Comparison of ENCODE assay signal across 8 mouse cellular contexts in the genomic region with DNA sequence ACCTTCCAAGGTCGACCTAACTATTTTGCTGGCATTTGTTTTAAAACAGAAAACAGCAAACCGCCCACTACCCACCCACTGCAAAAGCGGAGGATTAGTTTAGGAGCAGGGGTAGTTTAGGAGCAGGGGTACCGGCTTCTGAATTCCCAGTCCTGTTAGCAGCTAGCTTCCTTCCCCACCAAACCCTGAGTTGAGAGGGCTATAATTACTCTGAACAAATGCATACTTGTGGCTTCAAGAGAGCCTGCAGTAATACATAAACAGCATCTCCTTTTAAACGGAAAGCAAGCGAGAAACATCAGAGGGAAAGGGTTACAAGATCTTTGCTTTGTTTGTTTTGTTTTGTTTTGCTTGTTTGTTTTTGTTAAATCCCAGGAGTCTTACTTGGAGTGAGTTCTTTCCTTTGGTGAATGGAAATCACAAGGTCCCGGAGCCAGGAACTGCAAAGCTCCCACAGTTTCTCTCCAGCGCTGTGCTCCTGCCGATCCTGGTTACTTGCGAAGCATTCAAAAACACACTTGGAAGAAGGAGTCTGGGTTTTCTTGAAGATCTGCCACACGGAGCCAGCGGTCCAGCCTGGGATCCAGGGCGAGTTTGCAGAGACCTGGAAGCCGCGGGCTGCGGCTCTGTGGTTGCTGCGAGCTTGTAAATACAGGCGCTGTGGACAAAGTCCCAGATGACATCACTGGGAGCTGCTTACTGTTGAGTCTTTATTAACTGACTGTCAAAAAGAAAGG.
DNase-seq lines count a peak whose midpoint lies in the region; ATAC-seq lines count a peak whose summit lies in the region.

No protein-coding gene starts in this region.

- peaks cover 13% of the 10 kb centered on the region for H3K4me1 ChIP-seq in forebrain, embryonic 11.5 days (replicated peaks; ENCODE audit: control insufficient read depth, insufficient read depth, low read length)
- 0 out of 2 replicates have a peak, but pooled peaks cover 8% of the 10 kb centered on the region for H3K4me1 ChIP-seq in heart, embryonic 12.5 days (replicated peaks)
- H3K4me1 ChIP-seq in limb, embryonic 12.5 days (replicated peaks), result peaks cover 25% of the 10 kb centered on the region
- peaks cover 12% of the 10 kb centered on the region; the same call in 1 of the 2 replicates for H3K4me1 ChIP-seq in midbrain, embryonic 14.5 days (ENCODE audit: control insufficient read depth, insufficient read depth, low read length)

- 6% methylated on average over 18 of the region's 18 CpGs for WGBS in forebrain, embryonic 11.5 days
- 8% methylated on average over 18 of the region's 18 CpGs for WGBS in heart, embryonic 12.5 days
- WGBS in limb, embryonic 12.5 days, result 5% methylated on average over 18 of the region's 18 CpGs
- 4% methylated on average over 18 of the region's 18 CpGs for WGBS in midbrain, embryonic 14.5 days

- no peaks in the 10 kb centered on the region for H3K9me3 ChIP-seq in forebrain, embryonic 11.5 days (ENCODE audit: control insufficient read depth, low read length)
- H3K9me3 ChIP-seq in heart, embryonic 12.5 days (replicated peaks), result no peaks in the 10 kb centered on the region
- no peaks in the 10 kb centered on the region for H3K9me3 ChIP-seq in limb, embryonic 12.5 days
- no peaks in the 10 kb centered on the region for H3K9me3 ChIP-seq in midbrain, embryonic 14.5 days (ENCODE audit: control insufficient read depth, low read length)

- peak overlapping the region; percentile 46; the same call in 1 of the 2 replicates for H3K27ac ChIP-seq in forebrain, embryonic 11.5 days (ENCODE audit: low read depth, low read length)
- H3K27ac ChIP-seq in heart, embryonic 12.5 days (ENCODE audit: poor library complexity, severe bottlenecking), result no peak overlapping the region
- H3K27ac ChIP-seq in limb, embryonic 12.5 days, result 0 out of 2 replicates have a peak overlapping the region, but pooled peaks have one; percentile 42
- H3K27ac ChIP-seq in midbrain, embryonic 14.5 days (replicated peaks; ENCODE audit: low read depth, low read length), result 0 out of 2 replicates have a peak overlapping the region, but pooled peaks have one; percentile 33

- ATAC-seq in forebrain, embryonic 11.5 days (replicated peaks; ENCODE audit: low FRiP score), result peak; percentile 85
- no peak; the same call in 1 of the 2 replicates for ATAC-seq in heart, embryonic 12.5 days (ENCODE audit: insufficient number of reproducible peaks, low FRiP score)
- no peak; the same call in 1 of the 2 replicates for ATAC-seq in limb, embryonic 12.5 days (ENCODE audit: insufficient number of reproducible peaks, insufficient read depth, low FRiP score, low TSS enrichment, low read depth)
- ATAC-seq in midbrain, embryonic 14.5 days (ENCODE audit: low FRiP score, low TSS enrichment), result peak; percentile 55; the same call in 1 of the 2 replicates

- H3K4me2 ChIP-seq in forebrain, embryonic 11.5 days (ENCODE audit: low read depth, low read length, severe bottlenecking), result peak overlapping the region; percentile 69
- H3K4me2 ChIP-seq in heart, embryonic 12.5 days, result peak overlapping the region; percentile 70
- peak overlapping the region; percentile 56 for H3K4me2 ChIP-seq in limb, embryonic 12.5 days
- H3K4me2 ChIP-seq in midbrain, embryonic 14.5 days (ENCODE audit: low read length), result peak overlapping the region; percentile 65

- H3K36me3 ChIP-seq in forebrain, embryonic 11.5 days (ENCODE audit: control insufficient read depth, insufficient read depth, low read length), result no peaks in the 10 kb centered on the region
- no peaks in the 10 kb centered on the region for H3K36me3 ChIP-seq in heart, embryonic 12.5 days
- H3K36me3 ChIP-seq in limb, embryonic 12.5 days, result no peaks in the 10 kb centered on the region
- H3K36me3 ChIP-seq in midbrain, embryonic 14.5 days (ENCODE audit: control insufficient read depth, insufficient read depth, low read length), result no peaks in the 10 kb centered on the region

- H3K27me3 ChIP-seq in forebrain, embryonic 11.5 days (ENCODE audit: control insufficient read depth, insufficient read depth, low read length), result no peaks in the 10 kb centered on the region
- H3K27me3 ChIP-seq in heart, embryonic 12.5 days (replicated peaks), result 0 out of 2 replicates have a peak, but pooled peaks cover 6% of the 10 kb centered on the region
- peaks cover 27% of the 10 kb centered on the region for H3K27me3 ChIP-seq in limb, embryonic 12.5 days
- no peaks in the 10 kb centered on the region for H3K27me3 ChIP-seq in midbrain, embryonic 14.5 days (ENCODE audit: control insufficient read depth, insufficient read depth, low read length)

- peak; percentile 28 for DNase-seq in retina, postnatal 7 days (ENCODE audit: low read depth, low spot score)
- DNase-seq in retina, postnatal 1 day, result no peak
- peak; percentile 70 for DNase-seq in forebrain, embryonic 11.5 days (ENCODE audit: low spot score)
- peak; percentile 68 for DNase-seq in kidney, adult 9 months
- DNase-seq in midbrain, embryonic 14.5 days, result peak; percentile 77
- DNase-seq in urinary bladder, postnatal 14 days (ENCODE audit: low spot score), result peak; percentile 56

- peak overlapping the region; percentile 70 for H3K9ac ChIP-seq in forebrain, embryonic 11.5 days (ENCODE audit: low read length)
- H3K9ac ChIP-seq in heart, embryonic 12.5 days, result peak overlapping the region; percentile 61; the same call in 1 of the 2 replicates
- H3K9ac ChIP-seq in limb, embryonic 12.5 days (replicated peaks), result peak overlapping the region; percentile 35
- peak overlapping the region; percentile 34 for H3K9ac ChIP-seq in midbrain, embryonic 14.5 days (replicated peaks; ENCODE audit: low read length)

- H3K4me3 ChIP-seq in forebrain, embryonic 11.5 days (ENCODE audit: low read depth, low read length), result peak overlapping the region; percentile 39
- peak overlapping the region; percentile 50 for H3K4me3 ChIP-seq in heart, embryonic 12.5 days
- H3K4me3 ChIP-seq in limb, embryonic 12.5 days (replicated peaks), result peak overlapping the region; percentile 33
- H3K4me3 ChIP-seq in midbrain, embryonic 14.5 days (replicated peaks; ENCODE audit: low read depth, low read length), result peak overlapping the region; percentile 34

Comparison
In these comparisons a context has a peak if more than half of its experiments do, and no peak if none do; other contexts are left out.
1. ATAC-seq: peak in forebrain, embryonic 11.5 days (single experiment) and midbrain, embryonic 14.5 days (single experiment); none in heart, embryonic 12.5 days (single experiment) and limb, embryonic 12.5 days (single experiment).
2. Peak in every context shown above with its lines, with median percentiles within 50 percentile points of each other: H3K4me2 ChIP-seq, H3K4me3 ChIP-seq and H3K9ac ChIP-seq.